Mouse (Mus musculus): ENCODE measurements at regions not wholly inside any gene's neighbourhood (a gene's known extent, or its start where the extent isn't known, plus 50 kb on each side); places are given as distances from the start of the nearest gene placed in this dataset.

DNA sequence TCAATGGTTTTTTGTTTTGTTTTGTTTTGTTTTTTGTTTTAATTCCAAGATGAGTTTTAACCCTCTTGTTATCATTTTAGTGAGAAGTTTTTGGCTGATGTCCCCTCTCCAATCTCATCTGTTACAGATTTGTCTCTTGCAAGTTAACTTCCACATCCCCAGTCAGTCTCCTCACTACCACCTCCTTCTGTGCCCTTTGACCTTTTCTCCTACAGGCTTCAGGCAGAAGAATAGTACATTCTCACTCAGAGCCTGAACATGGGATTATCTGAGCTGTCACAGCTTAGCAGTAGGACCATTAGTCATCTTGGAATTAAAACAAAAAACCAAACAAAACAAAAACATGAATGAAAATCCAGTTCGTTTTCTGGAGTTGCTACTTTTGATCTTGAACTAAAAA is 206.8 kb upstream of the Map3k7 start:
- TF ChIP-seq CTCF (IDR thresholded peaks at IDR 0.05; ENCODE audit: extremely low read depth, insufficient read length, insufficient replicate concordance, low read depth, low read length) (no peak), POLR2A (IDR thresholded peaks at IDR 0.05; ENCODE audit: low read depth, low read length) (no peak)
